Mouse (Mus musculus) heart, adult 2 months (tissue): ENCODE results near the gene Card9.

ENCODE experiments used
- CTCF ChIP-seq: fragments of 200-600 bp; IDR thresholded peaks from 2 replicates; pipeline ENCODE4 v1.8.1; 2022; ENCODE audit warnings: antibody characterized with exemption, mild to moderate bottlenecking, moderate library complexity
- EP300 ChIP-seq: fragments of 200-500 bp; IDR thresholded peaks from 2 replicates; pipeline ENCODE4 v1.6.1; 2011; ENCODE audit warnings: low read depth, low read length, control low read depth; ENCODE audit not compliant: insufficient read depth

- TF ChIP-seq CTCF (no peak), EP300 (no peak)
Observed at GRCm38 (mm10) chr2:26306702-26307101, 54.0 kb downstream of the Card9 start.
